Mouse (Mus musculus) heart, adult 9 months (tissue): Measurements from ENCODE around the gene Gm20503.

Experiments used
- DNase-seq, 2 experiments: peaks; one replicate each; pipeline ENCODE4 v3.0.0; 2022; ENCODE audit warnings: low spot score in 2 of 2

Gene Gm20503

DNA sequence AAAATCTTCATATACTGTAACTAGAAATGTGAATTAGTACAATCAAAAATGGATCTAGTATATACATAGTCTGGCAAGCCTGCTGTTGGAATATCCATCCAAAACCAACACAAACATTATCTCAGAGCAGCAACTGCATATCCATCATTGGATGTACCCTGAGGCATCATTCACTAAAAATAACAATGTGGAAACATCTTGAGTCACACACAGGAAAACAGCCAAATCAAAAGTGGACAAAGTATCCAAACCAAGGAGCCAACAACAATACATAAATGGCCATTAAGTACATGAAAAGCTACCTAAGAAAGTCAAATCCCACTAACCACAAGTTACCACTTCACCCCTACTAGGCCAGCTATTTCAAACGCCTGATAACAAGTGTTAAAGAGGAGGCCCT is 86.4 kb downstream of the Gm20503 start:
- no peak for DNase-seq
